Mouse (Mus musculus) olfactory bulb, adult 2 months (tissue): Measurements from ENCODE around the gene Lsm2.

Experiments
- CTCF ChIP-seq: fragments of 200-500 bp; IDR thresholded peaks from 2 replicates; pipeline ENCODE4 v1.5.1; 2012; ENCODE audit warnings: low read depth, mild to moderate bottlenecking, low read length, moderate library complexity; ENCODE audit not compliant: insufficient read depth
- POLR2A ChIP-seq: fragments of 200-500 bp; IDR thresholded peaks from 2 replicates; pipeline ENCODE4 v1.6.1; 2012; ENCODE audit warnings: mild to moderate bottlenecking, low read depth, low read length, moderate library complexity; ENCODE audit not compliant: insufficient read depth

DNA sequence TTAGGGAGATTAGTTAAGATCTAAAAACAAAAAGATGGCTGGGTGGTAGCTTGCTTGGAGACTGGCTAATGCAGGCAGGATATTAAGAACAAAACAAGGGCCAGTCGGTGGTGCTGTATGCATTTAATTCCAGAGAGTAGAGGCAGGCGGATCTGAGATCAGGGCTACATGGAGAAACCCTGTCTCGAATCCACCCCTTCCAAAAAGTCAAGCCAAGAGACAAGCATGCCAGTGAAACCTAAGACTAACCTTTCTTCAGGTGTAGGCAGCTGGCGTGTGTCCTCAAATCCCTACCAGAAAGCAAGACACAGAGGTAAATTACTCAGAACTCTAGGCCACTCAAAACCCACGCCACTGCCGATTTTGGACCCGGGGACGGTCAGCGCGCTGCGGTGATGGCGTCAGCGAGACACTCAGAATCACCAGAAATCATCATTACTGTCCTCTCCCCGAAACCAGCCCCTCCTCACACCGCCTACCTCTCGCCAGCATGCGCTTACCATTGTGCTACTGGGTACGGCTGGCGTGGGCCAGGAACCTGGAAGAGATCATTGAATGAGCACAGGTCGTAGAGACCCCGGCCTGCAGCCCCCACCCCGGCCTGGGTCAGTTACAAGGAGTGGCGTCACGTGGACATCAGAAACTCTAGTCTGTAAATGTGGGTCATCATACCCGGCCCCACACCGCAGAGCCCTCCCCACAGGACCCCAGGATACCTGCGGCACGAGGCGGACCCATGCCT lies 29.9 kb upstream of the Lsm2 start:
- TF ChIP-seq CTCF (no peak), POLR2A (no peak)
